Mouse (Mus musculus) left cerebral cortex, adult 2 months (tissue): ENCODE results near the gene Psmb7. TPM values are rescaled to one million over a fixed set of nuclear protein-coding genes. Genes with fewer than 3 reads are reported as not detected.

ENCODE experiments used
- DNase-seq, 2 experiments: peaks; one replicate each; pipeline ENCODE4 v3.0.0; 2021 to 2022; ENCODE audit warnings: low spot score in 2 of 2, mixed read lengths in 1 of 2; ENCODE audit errors: extremely low spot score in 1 of 2
- H3K27ac ChIP-seq: fragments of 200-600 bp; 2 replicates; pipeline ENCODE4 v1.8.1; 2022
- H3K4me3 ChIP-seq: fragments of 200-600 bp; 2 replicates; pipeline ENCODE4 v1.8.1; 2022
- CTCF ChIP-seq: fragments of 200-600 bp; IDR thresholded peaks from 2 replicates; pipeline ENCODE4 v1.8.1; 2022; ENCODE audit warnings: antibody characterized with exemption, mild to moderate bottlenecking, moderate library complexity
- intact Hi-C: fragments of 180-260 bp; cut with DNase I; formaldehyde crosslinking; loops from one replicate; pipeline ENCODE4 v1.15.1; 2025
- microRNA-seq, 2 experiments: library from miRNA; unstranded; fragments of <30 nt; microRNA quantifications; one replicate each; pipeline ENCODE4 v1.2.0; 2021
- total RNA-seq, 2 experiments: library from RNA; stranded (reverse); gene quantifications; 2 replicates each; pipeline ENCODE4 v1.2.3; 2021

Psmb7 gene
- total RNA-seq, 2 experiments from 2014 or later = 168 to 203 TPM

- no peak overlapping the region for H3K4me3 ChIP-seq
- no peak for DNase-seq
- no peak overlapping the region for H3K27ac ChIP-seq
- no peak for TF ChIP-seq CTCF
- intact Hi-C loops = no loop called here
Observed at GRCm38 (mm10) chr2:38539677-38540076, 104.2 kb downstream of the Psmb7 start.

Small RNA genes within 50 kb of the gene (microRNA-seq; reads per million reads assigned to microRNA genes)
- gene Gm27634 = 0 reads per million in 2 experiments

Other genes starting within 250 kb of the Psmb7 start
- gene Nek6, start 132.4 kb downstream of the Psmb7 start, total RNA-seq = 10 to 100 TPM; 28.2 to 29.4 TPM
- gene Nr5a1, start 70.5 kb upstream of the Psmb7 start, total RNA-seq = under 1 TPM in 1 of 2 experiments, not detected in 1; 0.16 TPM